Comparison of ENCODE assay signal across 24 mouse cellular contexts in the genomic region with DNA sequence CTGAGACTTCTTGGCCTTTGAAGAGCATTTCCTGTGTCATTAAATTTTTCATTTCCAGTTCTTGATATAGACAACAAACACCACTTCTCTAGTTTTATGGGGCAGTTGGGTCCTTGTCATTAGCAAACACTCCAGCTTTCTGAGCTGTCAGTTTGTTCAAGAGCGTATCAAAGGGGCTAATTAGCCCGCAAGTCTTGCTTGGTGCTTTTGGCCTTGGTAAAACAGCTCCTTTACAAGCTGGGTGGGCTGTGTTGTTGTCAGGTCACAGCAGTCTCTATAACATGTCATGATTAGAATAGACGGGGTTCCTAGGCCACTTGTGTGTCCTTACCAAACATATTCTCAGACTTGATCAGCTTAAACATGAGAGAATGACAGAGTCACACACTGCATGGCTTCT.
DNase-seq lines count a peak whose midpoint lies in the region; ATAC-seq and TF ChIP-seq lines count a peak whose summit lies in the region.
"Had no signal": no experiment of that assay in that cellular context is flagged by ENCODE, and none has a peak within 500 bp of the region (broad histone marks: within the 10 kb centered on the region; RNA-seq: fewer than 3 reads in every experiment).

No protein-coding gene starts in this region.

- H3K4me3 ChIP-seq in forebrain, embryonic 13.5 days: no peak overlapping the region
- H3K4me3 ChIP-seq in forebrain, embryonic 10.5 days: no peak overlapping the region
- H3K4me3 ChIP-seq: embryonic facial prominence, embryonic 12.5 days; embryonic facial prominence, embryonic 15.5 days; heart, adult 2 months; heart, embryonic 10.5 days; heart, embryonic 13.5 days; hindbrain, embryonic 10.5 days; hindbrain, embryonic 13.5 days; intestine, embryonic 15.5 days had no signal

- 15% methylated on average over 3 of the region's 3 CpGs for WGBS in forebrain, embryonic 13.5 days
- 46% methylated on average over 3 of the region's 3 CpGs for WGBS in forebrain, embryonic 10.5 days

- H3K4me1 ChIP-seq in forebrain, embryonic 13.5 days: peaks cover 7% of the 10 kb centered on the region
- H3K4me1 ChIP-seq in forebrain, embryonic 10.5 days: peaks cover 21% of the 10 kb centered on the region
- H3K4me1 ChIP-seq: embryonic facial prominence, embryonic 12.5 days; embryonic facial prominence, embryonic 15.5 days; heart, embryonic 10.5 days; intestine, embryonic 15.5 days had no signal

- DNase-seq in forebrain, embryonic 10.5 days (ENCODE audit: extremely low spot score, low spot score): no peak
- peak; percentile 70 for DNase-seq in brain, embryonic 14.5 days (ENCODE audit: low read depth)
- peak; percentile 38 for DNase-seq in embryo, embryonic 10.5 days (ENCODE audit: low spot score)
- peak; percentile 10 for DNase-seq in retina, postnatal 1 day
- DNase-seq in heart, postnatal 4 days: no peak
- DNase-seq: adrenal gland, postnatal 14 days; cerebellum, adult 11-12 months; cerebellum, adult 9-10 months; cerebellum, postnatal 14 days; gastrocnemius, postnatal 10 days; gastrocnemius, postnatal 36 days; kidney, adult 11 months; kidney, adult 8-10 months had no signal

- H3K36me3 ChIP-seq in forebrain, embryonic 13.5 days (ENCODE audit: poor library complexity, severe bottlenecking): no peaks in the 10 kb centered on the region
- no peaks in the 10 kb centered on the region for H3K36me3 ChIP-seq in forebrain, embryonic 10.5 days (replicated peaks)
- H3K36me3 ChIP-seq: embryonic facial prominence, embryonic 12.5 days; embryonic facial prominence, embryonic 15.5 days; heart, embryonic 10.5 days; heart, embryonic 13.5 days; hindbrain, embryonic 10.5 days; hindbrain, embryonic 13.5 days; intestine, embryonic 15.5 days had no signal

- H3K9me3 ChIP-seq in forebrain, embryonic 13.5 days (replicated peaks): no peaks in the 10 kb centered on the region
- H3K9me3 ChIP-seq in forebrain, embryonic 10.5 days: no peaks in the 10 kb centered on the region
- H3K9me3 ChIP-seq: embryonic facial prominence, embryonic 12.5 days; embryonic facial prominence, embryonic 15.5 days; heart, embryonic 10.5 days; heart, embryonic 13.5 days; hindbrain, embryonic 10.5 days; hindbrain, embryonic 13.5 days; intestine, embryonic 15.5 days had no signal

- no peak overlapping the region for H3K4me2 ChIP-seq in forebrain, embryonic 13.5 days
- H3K4me2 ChIP-seq: embryonic facial prominence, embryonic 12.5 days; embryonic facial prominence, embryonic 15.5 days; heart, embryonic 13.5 days; hindbrain, embryonic 13.5 days; intestine, embryonic 15.5 days had no signal

- H3K9ac ChIP-seq in forebrain, embryonic 13.5 days: no peak overlapping the region
- H3K9ac ChIP-seq: embryonic facial prominence, embryonic 12.5 days; embryonic facial prominence, embryonic 15.5 days; heart, embryonic 13.5 days; hindbrain, embryonic 13.5 days; intestine, embryonic 15.5 days had no signal

- peaks cover 23% of the 10 kb centered on the region for H3K27me3 ChIP-seq in forebrain, embryonic 13.5 days
- peaks cover 65% of the 10 kb centered on the region for H3K27me3 ChIP-seq in forebrain, embryonic 10.5 days (ENCODE audit: poor library complexity, severe bottlenecking)
- H3K27me3 ChIP-seq: embryonic facial prominence, embryonic 12.5 days; embryonic facial prominence, embryonic 15.5 days; heart, embryonic 13.5 days; intestine, embryonic 15.5 days had no signal

- no peak overlapping the region for H3K27ac ChIP-seq in forebrain, embryonic 13.5 days
- H3K27ac ChIP-seq in forebrain, embryonic 10.5 days: no peak overlapping the region
- H3K27ac ChIP-seq: embryonic facial prominence, embryonic 12.5 days; embryonic facial prominence, embryonic 15.5 days; heart, adult 2 months; heart, embryonic 10.5 days; heart, embryonic 13.5 days; hindbrain, embryonic 10.5 days; hindbrain, embryonic 13.5 days; intestine, embryonic 15.5 days had no signal

- ATAC-seq in forebrain, embryonic 13.5 days: peak; percentile 38; the same call in 1 of the 2 replicates
- ATAC-seq: CD4-positive, CD25-positive, alpha-beta regulatory T cell, adult 4 months; hindbrain, embryonic 16.5 days; intestine, embryonic 15.5 days had no signal

- no peak for TF ChIP-seq POLR2A in brain, embryonic 14.5 days (IDR thresholded peaks at IDR 0.05; ENCODE audit: borderline replicate concordance, extremely low read depth, insufficient read depth, insufficient read length, poor library complexity, severe bottlenecking)

- TF ChIP-seq CTCF in brain, embryonic 14.5 days (IDR thresholded peaks at IDR 0.05; ENCODE audit: borderline replicate concordance, extremely low read depth, insufficient read depth, insufficient read length): no peak

Comparison
In these comparisons a context has a peak if more than half of its experiments do, and no peak if none do; other contexts are left out.
1. DNase-seq: peak in brain, embryonic 14.5 days (single experiment), embryo, embryonic 10.5 days (single experiment) and retina, postnatal 1 day (single experiment); none in forebrain, embryonic 10.5 days (single experiment) and heart, postnatal 4 days (single experiment).